Mouse (Mus musculus) hindbrain, embryonic 14.5 days (tissue): ENCODE results near the gene Tmem131l. TPM values are rescaled to one million over a fixed set of nuclear protein-coding genes. Genes with fewer than 3 reads are reported as not detected.

Experiments used
- ATAC-seq: fragments of 200-750 bp; cut with Nextera tagmentation; 2 replicates; pipeline ENCODE4 v1.8.0; 2017; ENCODE audit warnings: moderate number of reproducible peaks, mild to moderate bottlenecking, moderate TSS enrichment, moderate library complexity; ENCODE audit not compliant: low FRiP score
- DNase-seq: peaks from one replicate; pipeline ENCODE4 v3.0.0-alpha.2; 2015; ENCODE audit warnings: low spot score
- H3K27ac ChIP-seq: fragments of 300-500 bp; sonication (generic); 2 replicates; pipeline ENCODE4 v1.5.1; 2014; ENCODE audit warnings: mild to moderate bottlenecking, moderate library complexity
- H3K27me3 ChIP-seq: fragments of 300-500 bp; sonication (generic); 2 replicates; pipeline ENCODE4 v1.6.1; 2014; ENCODE audit warnings: mild to moderate bottlenecking, low read length, mixed read lengths; ENCODE audit not compliant: control insufficient read depth, insufficient read depth
- H3K36me3 ChIP-seq: fragments of 300-500 bp; sonication (generic); replicated peaks from 2 replicates; pipeline ENCODE4 v1.6.1; 2014; ENCODE audit not compliant: control insufficient read depth, insufficient read depth
- H3K4me1 ChIP-seq: fragments of 300-500 bp; sonication (generic); replicated peaks from 2 replicates; pipeline ENCODE4 v1.6.1; 2014; ENCODE audit warnings: antibody characterized with exemption, low read length, mixed read lengths; ENCODE audit not compliant: control insufficient read depth, insufficient read depth
- H3K4me2 ChIP-seq: fragments of 300-500 bp; sonication (generic); replicated peaks from 2 replicates; pipeline ENCODE4 v1.6.1; 2014; ENCODE audit warnings: mild to moderate bottlenecking, moderate library complexity
- H3K4me3 ChIP-seq: fragments of 300-500 bp; sonication (generic); replicated peaks from 2 replicates; pipeline ENCODE4 v1.5.1; 2014; ENCODE audit warnings: mild to moderate bottlenecking, low read length
- H3K9ac ChIP-seq: fragments of 300-500 bp; sonication (generic); 2 replicates; pipeline ENCODE4 v1.6.1; 2014
- H3K9me3 ChIP-seq: fragments of 300-500 bp; sonication (generic); 2 replicates; pipeline ENCODE4 v1.6.1; 2016; ENCODE audit warnings: low read length; ENCODE audit not compliant: control insufficient read depth
- WGBS: fragments of 180-500 bp; shearing (Covaris S2); extraction: QIAGEN DNeasy Blood & Tissue Kit; methylation state at CpG from one replicate; pipeline ENCODE4 v1.1.7; 2014; 5-methylcytosine and 5-hydroxymethylcytosine counted together
- polyA plus RNA-seq: library from polyadenylated mRNA; unstranded; fragments of >200 nt; fragmentation: Nextera tagmentation; extraction: Ambion mirVana; gene quantifications from 2 replicates; pipeline ENCODE4 v1.2.1, GENCODE M21; 2014

Gene Tmem131l
- polyA plus RNA-seq, 1 experiment from 2014 or later: 57.5 TPM

GRCm38 (mm10) chr3:83915102-83915501, 124.9 kb downstream of the Tmem131l start:
- Histone ChIP-seq H3K4me3 (no peak overlapping the region), H3K4me2 (no peak overlapping the region), H3K9ac (no peak overlapping the region), H3K27me3 (no peaks in the 10 kb centered on the region), H3K4me1 (no peaks in the 10 kb centered on the region), H3K27ac (no peak overlapping the region), H3K36me3 (peaks cover 92% of the 10 kb centered on the region), H3K9me3 (no peaks in the 10 kb centered on the region)
- DNase-seq (no peak), ATAC-seq (no peak)
- WGBS: 86% methylated on average over 3 of the region's 3 CpGs

- H3K4me3 ChIP-seq: no peak overlapping the region
- H3K27ac ChIP-seq: no peak overlapping the region
- no peaks in the 10 kb centered on the region for H3K27me3 ChIP-seq
- WGBS: 97% methylated on average over 5 of the region's 5 CpGs
- H3K36me3 ChIP-seq: peaks cover 89% of the 10 kb centered on the region
- DNase-seq: no peak
- H3K4me2 ChIP-seq: no peak overlapping the region
- no peaks in the 10 kb centered on the region for H3K9me3 ChIP-seq
- ATAC-seq: no peak
- no peak overlapping the region for H3K9ac ChIP-seq
- no peaks in the 10 kb centered on the region for H3K4me1 ChIP-seq
These were observed 129.3 kb downstream of the Tmem131l start for GRCm38 (mm10) chr3:83910707-83911106.

DNA sequence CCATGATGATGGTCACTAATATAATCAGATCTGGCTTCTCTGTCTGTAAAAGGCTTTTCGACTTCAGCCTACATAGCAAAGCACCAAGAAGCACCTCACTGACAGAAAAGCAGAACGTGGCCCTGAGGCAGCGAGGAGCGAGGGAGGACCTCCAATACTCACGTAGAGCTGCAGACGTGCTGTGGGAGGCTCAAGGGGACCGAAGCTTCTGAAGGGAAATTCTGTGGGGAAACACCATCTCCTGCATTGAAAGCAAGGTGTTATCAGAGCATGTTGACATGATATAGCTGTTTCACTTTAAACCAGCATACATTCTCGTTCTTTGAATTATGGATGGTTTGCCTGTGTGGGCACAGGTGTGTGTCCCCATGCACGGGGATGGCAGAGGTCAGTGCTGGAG, 133.8 kb downstream of the Tmem131l start:
- ATAC-seq: no peak
- WGBS: 93% methylated on average over 9 of the region's 9 CpGs
- Histone ChIP-seq H3K27me3 (no peaks in the 10 kb centered on the region), H3K27ac (no peak overlapping the region), H3K9ac (no peak overlapping the region), H3K4me3 (no peak overlapping the region), H3K4me1 (no peaks in the 10 kb centered on the region), H3K36me3 (peaks cover 93% of the 10 kb centered on the region), H3K9me3 (no peaks in the 10 kb centered on the region), H3K4me2 (no peak overlapping the region)
- DNase-seq: no peak

- Histone ChIP-seq H3K4me3 (no peak overlapping the region), H3K4me1 (no peaks in the 10 kb centered on the region), H3K9ac (no peak overlapping the region), H3K27me3 (no peaks in the 10 kb centered on the region), H3K4me2 (no peak overlapping the region), H3K27ac (no peak overlapping the region), H3K9me3 (no peaks in the 10 kb centered on the region), H3K36me3 (peaks cover 93% of the 10 kb centered on the region)
- DNase-seq: no peak
- ATAC-seq: no peak
- WGBS: 72% methylated on average over 6 of the region's 6 CpGs
These were observed 134.8 kb downstream of the Tmem131l start for GRCm38 (mm10) chr3:83905161-83905560.

DNA sequence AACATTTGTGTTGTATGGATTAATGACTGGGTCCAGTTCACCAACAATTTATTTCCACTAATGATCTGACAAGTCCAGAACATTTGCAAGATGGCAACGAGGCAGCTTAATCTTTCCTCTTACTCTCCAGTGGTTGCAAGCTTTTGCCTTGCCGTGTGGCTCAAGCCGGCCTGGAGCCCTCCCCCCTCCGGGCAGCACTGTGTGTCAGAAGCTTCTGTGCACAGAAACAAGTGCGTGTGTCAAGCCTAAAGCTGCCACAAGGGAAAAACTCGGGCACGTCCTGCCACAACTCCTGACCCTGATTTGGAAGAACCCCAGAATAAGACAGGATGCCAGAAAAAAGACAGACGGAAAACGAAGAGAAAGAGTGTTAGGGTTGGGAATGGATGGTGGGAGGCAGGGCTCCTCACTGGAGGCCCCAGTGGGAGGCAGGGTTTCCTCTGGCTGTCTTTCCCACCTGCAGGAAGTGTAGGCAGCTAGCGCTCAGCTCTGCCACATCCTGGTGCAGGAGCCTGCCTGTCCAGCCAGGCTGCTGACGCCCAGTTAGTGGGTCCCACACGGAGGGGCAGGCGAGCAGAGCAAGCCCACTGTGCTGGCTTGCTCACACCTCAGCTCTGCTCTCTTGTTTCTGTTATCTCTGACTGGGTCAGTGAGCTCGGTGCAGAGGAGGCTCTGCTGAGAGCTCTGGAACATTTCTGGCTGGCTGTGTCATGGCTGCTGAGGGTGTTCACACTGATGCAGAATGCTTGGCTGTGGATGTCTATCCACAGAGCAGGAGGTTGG, 135.6 kb downstream of the Tmem131l start:
- Histone ChIP-seq H3K27me3 (no peaks in the 10 kb centered on the region), H3K9me3 (no peaks in the 10 kb centered on the region), H3K27ac (no peak overlapping the region), H3K36me3 (peaks cover 92% of the 10 kb centered on the region), H3K4me3 (no peak overlapping the region), H3K4me2 (no peak overlapping the region), H3K9ac (no peak overlapping the region), H3K4me1 (no peaks in the 10 kb centered on the region)
- no peak for ATAC-seq
- 81% methylated on average over 14 of the region's 14 CpGs for WGBS
- no peak for DNase-seq

DNA sequence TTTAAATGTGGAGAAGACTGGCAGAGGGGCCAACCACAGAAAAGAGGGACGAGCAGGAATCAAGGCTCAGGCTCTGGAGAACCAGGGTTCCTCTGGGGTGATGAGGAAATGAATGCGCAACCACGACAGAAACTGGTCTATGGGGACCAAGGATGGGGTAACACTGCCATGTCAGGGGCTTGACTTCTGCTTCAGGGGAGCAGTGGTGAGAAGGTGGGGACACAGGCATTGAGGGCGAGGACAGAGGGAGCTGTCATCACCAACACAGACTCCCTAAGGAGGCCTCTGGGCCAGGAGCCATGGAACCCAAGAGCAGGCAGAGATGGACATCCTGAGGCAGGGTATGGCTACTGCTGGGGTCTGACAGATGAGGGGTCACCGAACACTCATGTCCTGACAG, 137.0 kb downstream of the Tmem131l start:
- Histone ChIP-seq H3K9ac (no peak overlapping the region), H3K36me3 (peaks cover 94% of the 10 kb centered on the region), H3K4me1 (no peaks in the 10 kb centered on the region), H3K4me2 (no peak overlapping the region), H3K9me3 (no peaks in the 10 kb centered on the region), H3K27ac (no peak overlapping the region), H3K4me3 (no peak overlapping the region), H3K27me3 (no peaks in the 10 kb centered on the region)
- DNase-seq: no peak
- WGBS: 93% methylated on average over 5 of the region's 5 CpGs
- no peak for ATAC-seq

DNA sequence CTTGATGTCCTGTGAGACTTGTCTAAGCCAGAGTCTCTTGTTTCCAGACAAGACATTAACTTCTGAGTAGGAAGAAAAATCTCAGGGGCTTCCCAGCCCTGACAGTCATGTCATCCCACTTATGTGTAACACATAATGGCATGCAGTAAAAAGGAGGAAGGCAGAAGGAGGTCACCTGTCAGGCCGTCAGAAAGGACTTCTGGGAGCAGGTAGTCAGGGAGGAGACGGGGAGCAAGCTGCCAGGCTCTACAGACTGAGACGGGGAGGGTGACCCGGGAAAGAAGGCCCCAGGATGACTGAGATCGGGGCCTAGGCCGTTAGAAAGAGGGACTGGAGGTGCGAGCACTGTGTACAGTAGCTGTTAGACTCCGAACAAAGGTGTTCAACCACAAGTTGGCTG, 137.5 kb downstream of the Tmem131l start:
- peaks cover 98% of the 10 kb centered on the region for H3K36me3 ChIP-seq
- no peaks in the 10 kb centered on the region for H3K4me1 ChIP-seq
- ATAC-seq (no peak), DNase-seq (no peak)
- no peaks in the 10 kb centered on the region for H3K9me3 ChIP-seq
- WGBS: 89% methylated on average over 8 of the region's 8 CpGs
- H3K9ac ChIP-seq: no peak overlapping the region
- no peak overlapping the region for H3K27ac ChIP-seq
- no peaks in the 10 kb centered on the region for H3K27me3 ChIP-seq
- H3K4me3 ChIP-seq: no peak overlapping the region
- no peak overlapping the region for H3K4me2 ChIP-seq

DNA sequence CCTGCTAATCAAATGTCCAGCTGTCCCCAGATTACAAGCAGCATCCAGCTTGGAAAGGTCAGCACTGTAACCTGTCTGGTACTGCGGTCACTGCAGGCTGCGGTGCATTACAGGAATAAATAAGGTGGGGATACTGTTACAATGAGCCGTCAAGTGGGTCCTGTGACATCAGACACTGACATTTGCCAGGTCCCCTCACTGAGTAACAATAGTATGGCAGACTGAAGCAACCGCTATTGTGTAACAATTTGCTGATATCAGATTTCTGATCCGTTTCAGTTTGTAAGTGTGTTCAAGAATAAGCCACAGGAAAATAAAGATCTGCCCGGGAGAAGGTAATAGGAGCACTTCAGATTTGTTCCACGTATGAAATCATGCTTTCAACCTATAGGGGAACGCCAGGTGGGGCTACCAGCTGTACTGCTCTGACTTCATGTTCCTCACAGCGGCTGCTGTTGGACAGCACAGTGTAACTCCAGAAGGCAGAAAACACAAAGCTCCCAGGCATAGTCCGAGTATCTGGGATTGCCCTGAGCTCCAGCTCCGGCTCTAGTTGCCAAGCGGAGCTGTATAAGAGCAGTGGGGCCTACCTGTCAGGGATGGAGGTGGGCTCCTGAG, 139.1 kb downstream of the Tmem131l start:
- WGBS: 90% methylated on average over 12 of the region's 12 CpGs
- no peak overlapping the region for H3K4me3 ChIP-seq
- H3K9ac ChIP-seq: no peak overlapping the region
- H3K27me3 ChIP-seq: no peaks in the 10 kb centered on the region
- DNase-seq (no peak), ATAC-seq (no peak)
- no peak overlapping the region for H3K27ac ChIP-seq
- H3K4me1 ChIP-seq: no peaks in the 10 kb centered on the region
- no peak overlapping the region for H3K4me2 ChIP-seq
- no peaks in the 10 kb centered on the region for H3K9me3 ChIP-seq
- H3K36me3 ChIP-seq: peaks cover 97% of the 10 kb centered on the region

GRCm38 (mm10) chr3:83899556-83899955, 140.4 kb downstream of the Tmem131l start:
- Histone ChIP-seq H3K4me2 (no peak overlapping the region), H3K36me3 (peaks cover 83% of the 10 kb centered on the region), H3K4me3 (no peak overlapping the region), H3K9ac (no peak overlapping the region), H3K27ac (no peak overlapping the region), H3K4me1 (no peaks in the 10 kb centered on the region), H3K27me3 (no peaks in the 10 kb centered on the region), H3K9me3 (no peaks in the 10 kb centered on the region)
- DNase-seq (peak; percentile 70), ATAC-seq (peak; percentile 29)
- WGBS: 62% methylated on average over 8 of the region's 8 CpGs
